Mouse (Mus musculus) neutrophil, adult 5-6 weeks (primary cell): ENCODE data around the gene Phf13. TPM values are rescaled to one million over a fixed set of nuclear protein-coding genes. Genes with fewer than 3 reads are reported as not detected.

Experiments
- ATAC-seq: fragments of 151-379, 151-347 bp; 2 replicates; pipeline ENCODE4 v1.8.0; 2017; ENCODE audit warnings: mild to moderate bottlenecking, moderate TSS enrichment; ENCODE audit not compliant: insufficient number of reproducible peaks, poor library complexity, low FRiP score, severe bottlenecking; ENCODE audit errors: extremely low read depth
- total RNA-seq: library from RNA; stranded (forward); fragments of 200-1000 nt; gene quantifications from 2 replicates; pipeline ENCODE4 v1.2.3, GENCODE M21; 2017

The Phf13 gene
- total RNA-seq, 1 experiment from 2014 or later = 5.0 TPM

- ATAC-seq = no peak
Observed at GRCm38 (mm10) chr4:152020024-152020423, 24.0 kb upstream of the Phf13 start.

GRCm38 (mm10) chr4:152019073-152019472 lies 23.0 kb upstream of the Phf13 start:
- no peak for ATAC-seq

- ATAC-seq = no peak
Observed at GRCm38 (mm10) chr4:152013036-152013813, 17.2 kb upstream of the Phf13 start.

GRCm38 (mm10) chr4:152012109-152012508 lies 16.1 kb upstream of the Phf13 start:
- ATAC-seq = no peak

- ATAC-seq = no peak
Observed at GRCm38 (mm10) chr4:152011171-152011760, 15.2 kb upstream of the Phf13 start.

- ATAC-seq = no peak
Observed at GRCm38 (mm10) chr4:152010707-152011134, 14.7 kb upstream of the Phf13 start.

- ATAC-seq = no peak
Observed at GRCm38 (mm10) chr4:152010091-152010706, 14.1 kb upstream of the Phf13 start.

GRCm38 (mm10) chr4:152009076-152010051 lies 13.3 kb upstream of the Phf13 start:
- no peak for ATAC-seq

- ATAC-seq = peak; percentile 91
Observed at GRCm38 (mm10) chr4:152008622-152009075, 12.6 kb upstream of the Phf13 start, which contains the start of gene Klhl21. TSS of gene Klhl21 (plus strand) at chr4:152008803.

- no peak for ATAC-seq
Observed at GRCm38 (mm10) chr4:152008148-152008500, 12.1 kb upstream of the Phf13 start.

GRCm38 (mm10) chr4:152007481-152008147 lies 11.6 kb upstream of the Phf13 start:
- no peak for ATAC-seq

GRCm38 (mm10) chr4:152006812-152007211 lies 10.8 kb upstream of the Phf13 start:
- ATAC-seq = no peak

GRCm38 (mm10) chr4:152006137-152006536 lies 10.1 kb upstream of the Phf13 start:
- no peak for ATAC-seq

GRCm38 (mm10) chr4:152002063-152002462 lies 6.0 kb upstream of the Phf13 start:
- ATAC-seq = no peak

GRCm38 (mm10) chr4:152001335-152001734 lies 5.3 kb upstream of the Phf13 start:
- ATAC-seq = no peak

GRCm38 (mm10) chr4:152000906-152001305 lies 4.8 kb upstream of the Phf13 start:
- ATAC-seq = no peak

- no peak for ATAC-seq
Observed at GRCm38 (mm10) chr4:151999481-151999880, 3.4 kb upstream of the Phf13 start.

- no peak for ATAC-seq
Observed at GRCm38 (mm10) chr4:151997701-151998100, 1.6 kb upstream of the Phf13 start.

- ATAC-seq = no peak
Observed at GRCm38 (mm10) chr4:151996951-151997222, 829 bp upstream of the Phf13 start.
